Mouse (Mus musculus): ENCODE measurements around the gene Vmn1r179.
"Not testable (repeated sequence)": the region's sequence is repeated elsewhere in the genome, so short reads cannot be mapped to it uniquely, and the experiment has no call there.

The Vmn1r179 gene

GRCm38 (mm10) chr7:23926678-23927077, at the start of gene Vmn1r179:
Gene Vmn1r179 (plus strand): TSS chr7:23926978.
- no peak for DNase-seq (ENCODE audit: low spot score)

GRCm38 (mm10) chr7:23891709-23892108, 35.1 kb upstream of the Vmn1r179 start, which contains the start of gene Vmn1r178:
Gene Vmn1r178 (plus strand): TSS chr7:23892009.
- no peak for DNase-seq (ENCODE audit: low spot score)

GRCm38 (mm10) chr7:23950332-23950731, 23.6 kb downstream of the Vmn1r179 start, which contains the start of gene Vmn1r180:
Gene Vmn1r180 (plus strand): TSS chr7:23950632.
- DNase-seq (ENCODE audit: low spot score): no peak

- not testable (repeated sequence) for DNase-seq (ENCODE audit: low spot score)
Measured at GRCm38 (mm10) chr7:23968044-23968443, 41.3 kb downstream of the Vmn1r179 start.

- not testable (repeated sequence) for DNase-seq (ENCODE audit: low spot score)
Measured at GRCm38 (mm10) chr7:23974315-23974714, 47.5 kb downstream of the Vmn1r179 start, which contains the start of gene Vmn1r181. Gene Vmn1r181 (plus strand): TSS chr7:23974615.
